Comparison of ENCODE assay signal across 17 mouse cellular contexts in genomic region chr12:57178818-57179217, GRCm38 (mm10). TPM values are rescaled to one million over a fixed set of nuclear protein-coding genes. Genes with fewer than 3 reads are reported as not detected.
A peak's percentile ranks its signal among the peaks of the same experiment; 100 is the strongest.
DNase-seq lines count a peak whose midpoint lies in the region; ATAC-seq lines count a peak whose summit lies in the region.
"Had no signal": no experiment of that assay in that cellular context is flagged by ENCODE, and none has a peak within 500 bp of the region (broad histone marks: within the 10 kb centered on the region; RNA-seq: fewer than 3 reads in every experiment).

No protein-coding gene starts in this region.

- no peak for ATAC-seq in frontal cortex, adult (ENCODE audit: low TSS enrichment)
- no peak for ATAC-seq in megakaryocyte, adult 5-6 weeks (ENCODE audit: poor library complexity, severe bottlenecking)
- ATAC-seq: forebrain, embryonic 16.5 days; Patski had no signal

- peak; percentile 9 for DNase-seq in gastrocnemius, postnatal 25 days
- no peak for DNase-seq in gastrocnemius, postnatal 4 days (ENCODE audit: low spot score in 2 of 2)
- DNase-seq in 3T3-L1 (ENCODE audit: low read depth, low spot score) (peak; percentile 17), NIH3T3 (ENCODE audit: low read depth) (peak; percentile 60)
- DNase-seq in lung, postnatal 10 days, result peak; percentile 3
- DNase-seq in ovary, postnatal 36 days (ENCODE audit: low spot score), result no peak
- DNase-seq: cerebellum, adult 8-10 months; kidney, adult 18-20 months; kidney, postnatal 36 days; right cerebral cortex, postnatal 25 days; spleen, adult 18-20 months; thymus, postnatal 14 days had no signal

RNA-seq across cellular contexts. Expression of gene Slc25a21, which starts 18.5 kb away (rescaled TPM):
- under 1 TPM; 0.27 to 0.38 TPM for total RNA-seq in gastrocnemius, postnatal 25 days (2021)
- total RNA-seq in gastrocnemius, postnatal 4 days (2021), result under 1 TPM; 0.41 to 0.42 TPM
- 0.91 and 1.1 TPM in 2 replicates for total RNA-seq in megakaryocyte, adult 5-6 weeks (2015)
- 1.3 and 1.8 TPM in 2 replicates for total RNA-seq in megakaryocyte, adult 5-6 weeks (2017)
- total RNA-seq: monocyte, adult 5-6 weeks had no signal

RNA-seq across cellular contexts. Expression of gene Prps1l3, which starts 51.4 kb away (rescaled TPM):
- 10 to 100 TPM; 20.3 to 22.6 TPM for total RNA-seq in gastrocnemius, postnatal 25 days (2021)
- 10 to 100 TPM; 25.1 to 31.9 TPM for total RNA-seq in gastrocnemius, postnatal 4 days (2021)
- 19.4 and 23.1 TPM in 2 replicates for total RNA-seq in megakaryocyte, adult 5-6 weeks (2015)
- total RNA-seq in megakaryocyte, adult 5-6 weeks (2017), result 34.6 and 37.6 TPM in 2 replicates

RNA-seq across cellular contexts. Expression of gene Mipol1, which starts 51.4 kb away (rescaled TPM):
- 1 to 10 TPM; 2.1 to 3.1 TPM for total RNA-seq in gastrocnemius, postnatal 25 days (2021)
- total RNA-seq in gastrocnemius, postnatal 4 days (2021), result 1 to 10 TPM; 6.0 to 7.6 TPM
- 2.1 and 3.4 TPM in 2 replicates for total RNA-seq in megakaryocyte, adult 5-6 weeks (2015)
- 2.6 and 4.5 TPM in 2 replicates for total RNA-seq in megakaryocyte, adult 5-6 weeks (2017)

Comparison
In these comparisons a context has a peak if more than half of its experiments do, and no peak if none do; other contexts are left out.
1. DNase-seq: peak in gastrocnemius, postnatal 25 days (single experiment), 3T3-L1 (single experiment), NIH3T3 (single experiment) and lung, postnatal 10 days (single experiment); none in gastrocnemius, postnatal 4 days (0 of 2) and ovary, postnatal 36 days (single experiment).